Mouse (Mus musculus) ZHBTc4 (cell line): ENCODE data around the gene Kif6.

Experiments
- DNase-seq: peaks from one replicate; pipeline ENCODE4 v3.0.0-alpha.2; 2011; ENCODE audit warnings: low read depth, low spot score

Kif6 gene

GRCm38 (mm10) chr17:49892390-49892789, 277.5 kb downstream of the Kif6 start:
- DNase-seq = no peak

GRCm38 (mm10) chr17:49894471-49894870, 279.5 kb downstream of the Kif6 start:
- DNase-seq = no peak

DNA sequence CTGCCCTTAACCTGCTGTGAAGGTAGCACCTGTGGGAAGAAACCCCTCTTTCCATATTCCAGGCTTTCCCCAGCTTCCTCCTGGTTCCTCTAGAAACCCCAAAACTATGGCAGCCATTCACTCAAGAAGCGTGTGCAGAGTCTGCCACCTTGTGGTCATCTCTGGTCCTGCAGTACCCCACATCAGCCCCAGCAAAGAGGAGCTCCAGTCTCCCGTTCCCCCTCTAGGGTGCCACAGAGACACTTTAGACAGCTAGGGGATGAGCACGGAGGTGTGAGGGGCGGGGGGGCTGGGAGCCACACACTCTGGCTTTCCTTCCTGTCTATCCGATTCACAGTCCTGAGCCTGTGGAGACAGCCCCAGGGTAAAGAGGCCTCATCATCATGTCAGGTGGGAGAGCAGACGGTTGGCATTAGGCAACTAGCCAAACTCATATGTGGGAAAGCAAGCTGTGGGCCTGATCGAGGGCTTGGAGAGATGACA, 284.0 kb downstream of the Kif6 start:
- DNase-seq = peak; percentile 87

DNA sequence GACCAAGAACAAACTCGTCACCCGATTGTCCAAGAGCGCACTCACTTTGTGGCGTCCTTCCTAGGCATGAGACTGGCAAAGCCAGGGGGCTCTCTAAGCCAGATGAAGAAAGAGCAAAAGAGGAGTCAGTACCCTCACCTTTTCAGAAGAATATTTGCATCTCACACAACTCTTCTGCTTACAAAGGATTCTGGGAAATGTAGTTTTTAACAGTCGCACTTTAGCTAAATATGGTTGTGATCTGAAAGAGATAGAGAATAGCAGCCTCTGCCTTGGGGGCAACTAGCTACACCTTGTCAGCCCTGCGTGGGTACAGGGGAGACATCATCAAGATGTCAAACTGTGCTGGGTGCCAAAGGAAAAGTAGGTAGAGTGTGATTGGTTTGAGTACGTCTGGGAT, 287.7 kb downstream of the Kif6 start:
- no peak for DNase-seq

DNA sequence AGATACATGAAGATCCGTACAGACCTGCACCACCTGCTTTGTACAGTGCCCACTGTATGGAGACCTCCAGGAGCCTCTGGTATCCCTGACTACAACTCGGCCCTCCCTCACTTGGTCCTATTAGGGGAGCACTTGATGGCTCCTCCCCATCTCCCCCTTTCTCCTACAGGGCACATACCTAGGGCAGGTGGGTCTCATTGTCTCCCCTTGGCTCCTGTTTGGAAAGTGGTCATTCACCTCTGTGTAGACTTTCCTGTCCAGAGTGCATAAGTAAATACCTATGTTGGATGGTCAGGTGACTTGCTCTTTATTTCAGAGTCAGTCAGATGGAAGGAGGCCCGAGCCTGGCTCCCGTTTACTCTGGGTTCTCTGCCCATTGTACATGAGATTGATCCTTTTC, 308.5 kb downstream of the Kif6 start:
- DNase-seq = no peak

DNA sequence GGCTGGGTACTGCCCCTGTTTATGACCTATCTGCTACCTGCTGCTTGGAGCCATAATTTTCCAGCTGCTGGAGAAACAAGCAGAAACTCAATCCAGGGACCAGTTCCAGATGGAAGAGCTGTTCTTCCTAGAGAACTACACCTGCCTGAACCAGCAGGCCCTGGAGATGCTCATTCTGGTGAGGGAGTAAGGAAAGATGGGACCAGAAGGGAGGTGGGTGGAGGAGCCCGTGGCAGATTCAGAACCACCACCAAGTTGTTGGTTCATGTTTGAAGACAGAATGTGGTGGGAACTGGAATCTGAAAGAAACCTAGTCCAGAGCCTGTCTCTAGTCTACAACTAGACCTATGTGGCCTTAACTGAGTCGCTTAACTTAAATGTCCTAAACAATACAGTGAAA, 312.7 kb downstream of the Kif6 start:
- DNase-seq = no peak

- DNase-seq = peak; percentile 71
Measured at GRCm38 (mm10) chr17:49933806-49934205, 318.9 kb downstream of the Kif6 start.

- DNase-seq = no peak
Measured at GRCm38 (mm10) chr17:49934586-49934985, 319.6 kb downstream of the Kif6 start.

- DNase-seq = peak; percentile 78
Measured at GRCm38 (mm10) chr17:49935602-49936205, 320.8 kb downstream of the Kif6 start.

DNA sequence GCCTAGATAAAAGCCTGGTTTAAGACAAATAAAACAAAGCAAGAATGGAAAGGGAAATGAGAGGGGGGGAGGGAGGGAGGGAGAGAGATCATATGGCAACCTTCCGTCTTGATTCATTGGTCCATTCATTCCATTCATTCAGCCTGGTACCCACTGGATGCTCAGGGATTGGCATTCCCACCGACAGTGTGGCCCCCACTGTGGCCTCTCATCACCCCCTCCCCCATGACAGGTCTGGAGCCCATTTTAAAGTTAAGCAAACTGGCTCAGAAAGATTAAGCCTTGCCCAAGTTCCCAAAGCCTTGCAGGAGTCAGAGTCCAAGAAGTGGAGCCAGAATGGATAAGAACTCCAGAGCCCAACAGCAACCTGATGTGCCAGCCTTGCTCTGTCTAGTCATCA, 321.3 kb downstream of the Kif6 start:
- no peak for DNase-seq

- peak; percentile 54 for DNase-seq
Measured at GRCm38 (mm10) chr17:49939146-49939545, 324.2 kb downstream of the Kif6 start.

DNA sequence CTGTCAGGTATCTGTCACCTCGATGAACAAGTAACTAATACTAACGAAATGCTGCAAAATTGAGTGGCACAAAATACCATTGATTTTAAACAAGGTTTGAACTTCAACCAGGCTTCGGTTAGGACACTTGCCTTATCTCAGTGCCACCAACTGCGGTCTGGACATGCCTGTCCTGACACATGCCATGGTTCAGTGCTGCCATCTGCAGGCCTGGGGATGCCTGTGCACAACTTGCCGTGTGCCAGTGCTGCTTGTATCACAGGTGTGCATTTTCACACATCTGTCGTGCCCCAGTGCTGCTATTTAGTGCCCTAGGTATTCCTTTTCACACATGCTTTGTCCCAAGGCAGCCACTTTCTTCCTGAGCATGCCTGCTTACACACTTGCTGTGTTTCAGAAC, 327.7 kb downstream of the Kif6 start:
- peak; percentile 67 for DNase-seq

DNA sequence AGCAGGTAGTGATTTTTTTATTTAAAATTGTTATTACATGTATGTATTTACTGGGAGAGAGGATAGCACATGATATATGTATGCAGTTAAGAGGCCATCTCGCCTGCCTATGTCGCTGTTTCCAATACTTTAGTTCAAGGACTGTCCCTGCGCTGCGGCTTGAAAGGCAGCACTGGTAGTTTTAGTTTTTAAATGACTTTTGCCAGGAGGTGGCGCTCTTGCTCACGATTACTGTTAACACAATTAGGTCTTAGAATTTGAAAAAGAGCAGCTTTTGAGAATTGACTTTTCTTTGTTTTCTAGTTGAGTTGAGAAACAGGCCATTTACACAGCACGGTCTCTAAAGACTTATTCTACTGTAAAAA, 336.5 kb downstream of the Kif6 start:
- DNase-seq = peak; percentile 81

GRCm38 (mm10) chr17:49951856-49952607, 337.1 kb downstream of the Kif6 start:
- DNase-seq = peak; percentile 31

- no peak for DNase-seq
Measured at GRCm38 (mm10) chr17:49959021-49959420, 344.1 kb downstream of the Kif6 start.
